Mouse (Mus musculus): ENCODE data around the gene Zfp53. TPM values are rescaled to one million over a fixed set of nuclear protein-coding genes. Genes with fewer than 3 reads are reported as not detected.
A peak's percentile ranks its signal among the peaks of the same experiment; 100 is the strongest.

Zfp53 gene
- polyA plus RNA-seq, 1 experiment, result 9.7 TPM

DNA sequence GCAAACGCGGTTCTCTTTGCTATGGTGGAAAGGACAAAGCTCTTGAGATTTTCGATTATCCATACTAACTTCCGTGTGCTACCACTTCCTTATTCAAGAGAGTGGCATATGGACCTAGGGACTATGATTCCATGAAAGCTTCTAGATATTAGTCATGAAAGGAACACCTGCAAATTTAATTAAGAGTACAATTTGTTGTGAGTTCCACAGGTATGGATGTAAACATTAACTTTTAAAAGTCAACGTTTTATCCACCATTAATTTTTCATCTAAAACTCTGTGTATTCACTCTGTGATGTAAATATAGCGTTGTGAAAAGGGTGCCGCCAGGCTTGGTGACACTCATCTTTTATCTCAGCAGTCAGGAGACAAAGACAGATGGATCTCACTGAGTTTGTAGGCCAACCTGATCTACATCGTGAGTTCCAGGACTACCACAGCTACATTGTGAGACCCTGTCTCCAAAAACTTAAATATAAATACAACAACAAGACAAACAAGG, 753 bp downstream of the Zfp53 start:
- no peak overlapping the region for H3K27ac ChIP-seq (ENCODE audit: insufficient read depth, low read length)
- no peaks in the 10 kb centered on the region for H3K4me1 ChIP-seq (ENCODE audit: control insufficient read depth, insufficient read depth, low read length)
- H3K4me3 ChIP-seq (ENCODE audit: low read depth, low read length), result peak overlapping the region; percentile 32; the same call in 1 of the 2 replicates
- H3K9ac ChIP-seq (ENCODE audit: low read depth, poor library complexity, severe bottlenecking), result peak overlapping the region; percentile 54
- H3K36me3 ChIP-seq (ENCODE audit: control insufficient read depth, insufficient read depth, low read length, poor library complexity, severe bottlenecking), result no peaks in the 10 kb centered on the region
- H3K9me3 ChIP-seq (replicated peaks; ENCODE audit: control insufficient read depth, insufficient read depth, low read length, poor library complexity, severe bottlenecking), result no peaks in the 10 kb centered on the region
- no peaks in the 10 kb centered on the region for H3K27me3 ChIP-seq (ENCODE audit: control insufficient read depth, insufficient read depth, low read length, poor library complexity, severe bottlenecking)
- no peak for TF ChIP-seq CTCF (IDR thresholded peaks at IDR 0.05; ENCODE audit: low read depth, low read length)
- TF ChIP-seq EP300 (IDR thresholded peaks at IDR 0.05; ENCODE audit: insufficient read depth, low read depth, low read length), result no peak
- no peak for TF ChIP-seq POLR2A (IDR thresholded peaks at IDR 0.05; ENCODE audit: insufficient read depth, low read length)

GRCm38 (mm10) chr17:21501365-21501764, 12.6 kb downstream of the Zfp53 start:
- 0 out of 2 replicates have a peak, but pooled peaks cover 2% of the 10 kb centered on the region for H3K36me3 ChIP-seq (ENCODE audit: control insufficient read depth, insufficient read depth, low read length, poor library complexity, severe bottlenecking)
- H3K4me3 ChIP-seq (ENCODE audit: low read depth, low read length), result no peak overlapping the region
- no peak overlapping the region for H3K27ac ChIP-seq (ENCODE audit: insufficient read depth, low read length)
- peaks cover 2% of the 10 kb centered on the region; the same call in 1 of the 2 replicates for H3K9me3 ChIP-seq (replicated peaks; ENCODE audit: control insufficient read depth, insufficient read depth, low read length, poor library complexity, severe bottlenecking)
- TF ChIP-seq POLR2A (IDR thresholded peaks at IDR 0.05; ENCODE audit: insufficient read depth, low read length), result no peak
- no peak for TF ChIP-seq CTCF (IDR thresholded peaks at IDR 0.05; ENCODE audit: low read depth, low read length)
- no peak for TF ChIP-seq EP300 (IDR thresholded peaks at IDR 0.05; ENCODE audit: insufficient read depth, low read depth, low read length)
- H3K4me1 ChIP-seq (ENCODE audit: control insufficient read depth, insufficient read depth, low read length), result no peaks in the 10 kb centered on the region
- H3K27me3 ChIP-seq (ENCODE audit: control insufficient read depth, insufficient read depth, low read length, poor library complexity, severe bottlenecking), result no peaks in the 10 kb centered on the region
- no peak overlapping the region for H3K9ac ChIP-seq (ENCODE audit: low read depth, poor library complexity, severe bottlenecking)

DNA sequence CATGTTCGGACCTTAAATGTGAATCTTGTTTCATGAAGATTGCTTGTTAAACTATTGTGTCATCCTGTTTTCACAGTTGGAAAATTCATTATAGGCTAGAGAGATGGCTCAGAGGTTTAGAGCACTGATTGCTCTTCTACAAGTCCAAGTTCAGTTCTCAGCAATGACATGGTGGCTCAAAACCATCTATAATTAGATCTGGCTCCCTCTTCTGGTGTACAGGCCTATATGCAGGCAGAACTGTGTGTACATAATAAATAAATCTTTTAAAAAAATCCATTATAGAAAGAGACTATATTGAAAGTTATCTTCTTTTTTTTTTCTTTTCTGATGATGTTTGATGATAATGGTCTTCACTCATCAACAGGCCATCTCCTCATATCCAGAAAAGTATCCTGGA, 15.7 kb downstream of the Zfp53 start:
- no peak for TF ChIP-seq EP300 (IDR thresholded peaks at IDR 0.05; ENCODE audit: insufficient read depth, low read depth, low read length)
- TF ChIP-seq CTCF (IDR thresholded peaks at IDR 0.05; ENCODE audit: low read depth, low read length), result no peak
- no peak for TF ChIP-seq POLR2A (IDR thresholded peaks at IDR 0.05; ENCODE audit: insufficient read depth, low read length)
- Histone ChIP-seq H3K4me1 (ENCODE audit: control insufficient read depth, insufficient read depth, low read length) (no peaks in the 10 kb centered on the region), H3K4me3 (ENCODE audit: low read depth, low read length) (no peak overlapping the region), H3K27me3 (ENCODE audit: control insufficient read depth, insufficient read depth, low read length, poor library complexity, severe bottlenecking) (no peaks in the 10 kb centered on the region), H3K9me3 (replicated peaks; ENCODE audit: control insufficient read depth, insufficient read depth, low read length, poor library complexity, severe bottlenecking) (no peaks in the 10 kb centered on the region), H3K9ac (ENCODE audit: low read depth, poor library complexity, severe bottlenecking) (no peak overlapping the region), H3K27ac (ENCODE audit: insufficient read depth, low read length) (no peak overlapping the region), H3K36me3 (ENCODE audit: control insufficient read depth, insufficient read depth, low read length, poor library complexity, severe bottlenecking) (peaks cover 6% of the 10 kb centered on the region; the same call in 1 of the 2 replicates)

DNA sequence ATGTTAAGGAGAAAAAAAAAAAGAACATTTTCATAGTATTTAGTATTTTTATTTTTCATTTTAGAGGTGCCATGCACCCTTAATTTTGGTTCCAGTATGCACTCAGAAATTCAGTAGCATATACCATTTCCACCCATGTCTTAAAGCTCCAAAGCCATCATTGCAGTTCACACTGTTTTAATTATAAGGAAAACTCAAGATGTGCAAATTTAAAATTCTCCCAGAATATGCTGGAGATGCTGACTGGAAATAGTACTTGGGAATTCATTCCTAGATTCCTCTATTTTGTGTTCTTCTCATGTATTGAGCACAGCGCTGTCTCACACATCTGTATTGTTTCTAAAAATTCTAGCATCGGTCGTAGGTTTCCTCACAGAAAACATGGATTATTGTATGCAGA, 17.5 kb downstream of the Zfp53 start:
- H3K9me3 ChIP-seq (replicated peaks; ENCODE audit: control insufficient read depth, insufficient read depth, low read length, poor library complexity, severe bottlenecking), result no peaks in the 10 kb centered on the region
- no peak for TF ChIP-seq CTCF (IDR thresholded peaks at IDR 0.05; ENCODE audit: low read depth, low read length)
- TF ChIP-seq EP300 (IDR thresholded peaks at IDR 0.05; ENCODE audit: insufficient read depth, low read depth, low read length), result no peak
- TF ChIP-seq POLR2A (IDR thresholded peaks at IDR 0.05; ENCODE audit: insufficient read depth, low read length), result no peak
- H3K27ac ChIP-seq (ENCODE audit: insufficient read depth, low read length), result no peak overlapping the region
- no peaks in the 10 kb centered on the region for H3K4me1 ChIP-seq (ENCODE audit: control insufficient read depth, insufficient read depth, low read length)
- H3K36me3 ChIP-seq (ENCODE audit: control insufficient read depth, insufficient read depth, low read length, poor library complexity, severe bottlenecking), result peaks cover 7% of the 10 kb centered on the region
- H3K9ac ChIP-seq (ENCODE audit: low read depth, poor library complexity, severe bottlenecking), result no peak overlapping the region
- no peak overlapping the region for H3K4me3 ChIP-seq (ENCODE audit: low read depth, low read length)
- no peaks in the 10 kb centered on the region for H3K27me3 ChIP-seq (ENCODE audit: control insufficient read depth, insufficient read depth, low read length, poor library complexity, severe bottlenecking)

DNA sequence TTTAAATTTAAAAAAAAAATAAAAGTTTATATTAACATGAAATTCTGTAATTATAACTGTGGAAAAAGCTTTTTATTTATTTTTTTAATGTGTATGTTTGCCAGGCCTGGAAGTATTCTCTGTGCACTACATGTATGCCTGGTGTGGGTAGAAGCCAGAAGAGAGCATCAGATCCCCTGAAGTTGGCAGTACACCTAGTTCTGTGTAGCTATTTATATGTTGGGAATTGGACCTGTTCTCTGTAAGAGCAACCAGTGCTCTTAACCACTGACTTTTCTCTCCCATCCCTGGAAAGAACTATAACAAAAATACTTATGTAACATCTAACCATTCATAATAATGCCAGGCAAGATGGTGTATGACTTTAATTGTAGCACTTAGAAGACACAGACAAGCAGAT, 21.0 kb downstream of the Zfp53 start:
- Histone ChIP-seq H3K4me3 (ENCODE audit: low read depth, low read length) (no peak overlapping the region), H3K4me1 (ENCODE audit: control insufficient read depth, insufficient read depth, low read length) (no peaks in the 10 kb centered on the region), H3K9me3 (replicated peaks; ENCODE audit: control insufficient read depth, insufficient read depth, low read length, poor library complexity, severe bottlenecking) (no peaks in the 10 kb centered on the region), H3K36me3 (ENCODE audit: control insufficient read depth, insufficient read depth, low read length, poor library complexity, severe bottlenecking) (peaks cover 6% of the 10 kb centered on the region), H3K27ac (ENCODE audit: insufficient read depth, low read length) (no peak overlapping the region), H3K27me3 (ENCODE audit: control insufficient read depth, insufficient read depth, low read length, poor library complexity, severe bottlenecking) (no peaks in the 10 kb centered on the region), H3K9ac (ENCODE audit: low read depth, poor library complexity, severe bottlenecking) (no peak overlapping the region)
- TF ChIP-seq CTCF (IDR thresholded peaks at IDR 0.05; ENCODE audit: low read depth, low read length), result no peak
- TF ChIP-seq EP300 (IDR thresholded peaks at IDR 0.05; ENCODE audit: insufficient read depth, low read depth, low read length), result no peak
- TF ChIP-seq POLR2A (IDR thresholded peaks at IDR 0.05; ENCODE audit: insufficient read depth, low read length), result no peak

DNA sequence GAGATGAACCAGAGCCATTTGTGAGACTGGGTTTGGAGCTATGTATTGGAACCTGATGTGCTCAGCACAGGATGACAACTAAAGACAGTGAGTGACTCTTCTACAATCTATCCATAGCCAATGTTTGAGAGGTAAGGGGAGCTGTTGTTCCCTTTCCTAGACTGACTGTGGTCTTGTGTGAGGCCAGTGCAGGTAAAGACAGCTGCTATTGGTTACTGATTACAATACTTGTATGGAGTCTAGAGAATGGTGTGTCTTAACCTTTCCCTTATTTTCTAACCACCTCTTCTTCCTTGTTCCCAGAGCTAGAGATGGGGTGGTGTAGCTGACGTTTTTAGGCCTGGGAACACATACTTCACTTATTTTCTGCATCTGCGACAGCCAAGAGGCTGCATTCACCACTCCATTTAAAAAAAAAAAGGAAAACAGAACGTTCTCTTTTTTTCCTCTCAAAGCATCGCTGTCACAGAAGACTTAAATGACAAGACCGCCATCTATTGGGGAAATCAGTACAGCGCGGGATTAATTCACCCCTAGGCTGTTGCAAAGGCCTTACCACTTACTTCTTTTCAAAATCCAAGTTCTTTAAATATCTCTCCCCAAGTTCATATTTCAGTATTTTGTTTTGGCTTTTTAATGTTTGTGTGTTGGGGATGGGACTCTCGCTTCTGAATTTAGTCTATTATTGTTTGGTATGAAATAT, 26.8 kb downstream of the Zfp53 start:
- Histone ChIP-seq H3K4me1 (ENCODE audit: control insufficient read depth, insufficient read depth, low read length) (no peaks in the 10 kb centered on the region), H3K9me3 (replicated peaks; ENCODE audit: control insufficient read depth, insufficient read depth, low read length, poor library complexity, severe bottlenecking) (no peaks in the 10 kb centered on the region), H3K4me3 (ENCODE audit: low read depth, low read length) (no peak overlapping the region), H3K36me3 (ENCODE audit: control insufficient read depth, insufficient read depth, low read length, poor library complexity, severe bottlenecking) (peaks cover 2% of the 10 kb centered on the region; the same call in 1 of the 2 replicates), H3K27ac (ENCODE audit: insufficient read depth, low read length) (no peak overlapping the region), H3K9ac (ENCODE audit: low read depth, poor library complexity, severe bottlenecking) (peak overlapping the region; percentile 93), H3K27me3 (ENCODE audit: control insufficient read depth, insufficient read depth, low read length, poor library complexity, severe bottlenecking) (no peaks in the 10 kb centered on the region)
- TF ChIP-seq CTCF (IDR thresholded peaks at IDR 0.05; ENCODE audit: low read depth, low read length), result no peak
- no peak for TF ChIP-seq EP300 (IDR thresholded peaks at IDR 0.05; ENCODE audit: insufficient read depth, low read depth, low read length)
- TF ChIP-seq POLR2A (IDR thresholded peaks at IDR 0.05; ENCODE audit: insufficient read depth, low read length), result no peak

Measured in ES-Bruce4 (cell line).